Mouse (Mus musculus) testis, adult 2 months (tissue): Measurements from ENCODE around the gene Clec16a.
A peak's percentile ranks its signal among the peaks of the same experiment; 100 is the strongest.

Experiments used
- CTCF ChIP-seq: fragments of 200-500 bp; IDR thresholded peaks from 2 replicates; pipeline ENCODE4 v1.5.1; 2012; ENCODE audit warnings: low read depth, mild to moderate bottlenecking, inconsistent platforms, low read length, moderate library complexity; ENCODE audit not compliant: control insufficient read depth, insufficient read depth, insufficient replicate concordance
- POLR2A ChIP-seq: fragments of 200-500 bp; IDR thresholded peaks from 2 replicates; pipeline ENCODE4 v1.6.1; 2012; ENCODE audit warnings: low read depth, mild to moderate bottlenecking, inconsistent platforms, low read length, moderate library complexity; ENCODE audit not compliant: control insufficient read depth

GRCm38 (mm10) chr16:10785371-10786231 is 240.5 kb downstream of the Clec16a start, which contains the start of gene Socs1:
- TF ChIP-seq POLR2A (peak; percentile 55), CTCF (no peak)
